Mouse (Mus musculus) kidney, embryonic 14.5 days (tissue): Measurements from ENCODE around the gene Fam98b. TPM values are rescaled to one million over a fixed set of nuclear protein-coding genes. Genes with fewer than 3 reads are reported as not detected.

Experiments
- ATAC-seq: fragments of 200-750 bp; cut with Nextera tagmentation; 2 replicates; pipeline ENCODE4 v1.8.0; 2017; ENCODE audit warnings: moderate number of reproducible peaks, mild to moderate bottlenecking, moderate TSS enrichment, moderate library complexity; ENCODE audit not compliant: low FRiP score, low TSS enrichment
- H3K27ac ChIP-seq: fragments of 300-500 bp; sonication (generic); 2 replicates; pipeline ENCODE4 v1.5.1; 2014; ENCODE audit warnings: low read depth, mild to moderate bottlenecking, low read length, moderate library complexity, mixed read lengths
- H3K27me3 ChIP-seq: fragments of 300-500 bp; sonication (generic); 2 replicates; pipeline ENCODE4 v1.6.1; 2014; ENCODE audit warnings: mild to moderate bottlenecking, low read length; ENCODE audit not compliant: control insufficient read depth, insufficient read depth
- H3K36me3 ChIP-seq: fragments of 300-500 bp; sonication (generic); 2 replicates; pipeline ENCODE4 v1.6.1; 2014; ENCODE audit warnings: low read length, mixed read lengths; ENCODE audit not compliant: control insufficient read depth, insufficient read depth
- H3K4me1 ChIP-seq: fragments of 300-500 bp; sonication (generic); 2 replicates; pipeline ENCODE4 v1.6.1; 2014; ENCODE audit warnings: low read length, mixed read lengths; ENCODE audit not compliant: control insufficient read depth, insufficient read depth
- H3K4me2 ChIP-seq: fragments of 300-500 bp; sonication (generic); replicated peaks from 2 replicates; pipeline ENCODE4 v1.6.1; 2014; ENCODE audit warnings: low read depth, mild to moderate bottlenecking, low read length
- H3K4me3 ChIP-seq: fragments of 300-500 bp; sonication (generic); 2 replicates; pipeline ENCODE4 v1.5.1; 2014; ENCODE audit warnings: mild to moderate bottlenecking, low read length
- H3K9ac ChIP-seq: fragments of 300-500 bp; sonication (generic); 2 replicates; pipeline ENCODE4 v1.6.1; 2014; ENCODE audit warnings: low read depth, mild to moderate bottlenecking, low read length, moderate library complexity
- H3K9me3 ChIP-seq: fragments of 300-500 bp; sonication (generic); 2 replicates; pipeline ENCODE4 v1.6.1; 2016; ENCODE audit warnings: low read length; ENCODE audit not compliant: control insufficient read depth
- WGBS: fragments of 180-500 bp; shearing (Covaris S2); extraction: QIAGEN DNeasy Blood & Tissue Kit; methylation state at CpG from one replicate; pipeline ENCODE4 v1.1.7; 2014; 5-methylcytosine and 5-hydroxymethylcytosine counted together
- polyA plus RNA-seq: library from polyadenylated mRNA; unstranded; fragments of >200 nt; fragmentation: Nextera tagmentation; extraction: Ambion mirVana; gene quantifications from 2 replicates; pipeline ENCODE4 v1.2.1, GENCODE M21; 2014

Gene Fam98b
- polyA plus RNA-seq = 14.5 TPM in 2 replicates

GRCm38 (mm10) chr2:117249255-117250000 lies at the start of gene Fam98b:
TSS of gene Fam98b (plus strand) at chr2:117249739.
- Histone ChIP-seq H3K4me2 (peak within 1 kb of the TSS; percentile 47), H3K9me3 (no peaks in the 10 kb centered on the region), H3K9ac (peak within 1 kb of the TSS; percentile 95), H3K27me3 (no peaks in the 10 kb centered on the region), H3K4me3 (peak within 1 kb of the TSS; percentile 94), H3K27ac (peak within 1 kb of the TSS; percentile 84), H3K4me1 (peaks cover 7% of the 10 kb centered on the region; the same call in 1 of the 2 replicates), H3K36me3 (no peaks in the 10 kb centered on the region)
- ATAC-seq = peak; percentile 97
- WGBS = under 1% methylated on average over 28 of the region's 33 CpGs

GRCm38 (mm10) chr2:117200869-117201338 lies 48.6 kb upstream of the Fam98b start:
- no peak overlapping the region for H3K27ac ChIP-seq
- 40% methylated on average over 9 of the region's 9 CpGs for WGBS

GRCm38 (mm10) chr2:117203350-117203749 lies 46.2 kb upstream of the Fam98b start:
- H3K27ac ChIP-seq = no peak overlapping the region

More at GRCm38 (mm10) chr2:117200869-117201338, 48.6 kb upstream of the Fam98b start:
- no peaks in the 10 kb centered on the region for H3K27me3 ChIP-seq
- no peaks in the 10 kb centered on the region for H3K9me3 ChIP-seq
- no peak overlapping the region for H3K9ac ChIP-seq
- H3K4me1 ChIP-seq = no peaks in the 10 kb centered on the region
- ATAC-seq = no peak
- H3K4me2 ChIP-seq = no peak overlapping the region
- no peak overlapping the region for H3K4me3 ChIP-seq
- no peaks in the 10 kb centered on the region for H3K36me3 ChIP-seq

GRCm38 (mm10) chr2:117204534-117204933 lies 45.0 kb upstream of the Fam98b start:
- Histone ChIP-seq H3K27ac (no peak overlapping the region), H3K4me3 (no peak overlapping the region), H3K27me3 (no peaks in the 10 kb centered on the region), H3K9ac (no peak overlapping the region), H3K4me1 (no peaks in the 10 kb centered on the region), H3K36me3 (no peaks in the 10 kb centered on the region), H3K9me3 (no peaks in the 10 kb centered on the region), H3K4me2 (no peak overlapping the region)
- WGBS = 70% methylated on average over 3 of the region's 3 CpGs
- ATAC-seq = no peak

More at GRCm38 (mm10) chr2:117203350-117203749, 46.2 kb upstream of the Fam98b start:
- no peaks in the 10 kb centered on the region for H3K4me1 ChIP-seq
- H3K27me3 ChIP-seq = no peaks in the 10 kb centered on the region
- H3K4me2 ChIP-seq = no peak overlapping the region
- H3K9me3 ChIP-seq = no peaks in the 10 kb centered on the region
- H3K36me3 ChIP-seq = no peaks in the 10 kb centered on the region
- no peak overlapping the region for H3K4me3 ChIP-seq
- 60% methylated on average over 5 of the region's 5 CpGs for WGBS
- H3K9ac ChIP-seq = no peak overlapping the region
- ATAC-seq = no peak

- Histone ChIP-seq H3K4me1 (no peaks in the 10 kb centered on the region), H3K27ac (no peak overlapping the region), H3K9ac (no peak overlapping the region), H3K4me3 (no peak overlapping the region), H3K36me3 (no peaks in the 10 kb centered on the region), H3K9me3 (no peaks in the 10 kb centered on the region), H3K27me3 (no peaks in the 10 kb centered on the region), H3K4me2 (no peak overlapping the region)
- WGBS = 81% methylated on average over 6 of the region's 6 CpGs
- no peak for ATAC-seq
Observed at GRCm38 (mm10) chr2:117205066-117205465, 44.5 kb upstream of the Fam98b start.

- H3K4me2 ChIP-seq = peak overlapping the region; percentile 28
- H3K4me3 ChIP-seq = 0 out of 2 replicates have a peak overlapping the region, but pooled peaks have one; percentile 1
- H3K4me1 ChIP-seq = no peaks in the 10 kb centered on the region
- 9% methylated on average over 6 of the region's 6 CpGs for WGBS
- no peaks in the 10 kb centered on the region for H3K9me3 ChIP-seq
- no peak overlapping the region for H3K27ac ChIP-seq
- H3K27me3 ChIP-seq = no peaks in the 10 kb centered on the region
- no peak overlapping the region for H3K9ac ChIP-seq
- no peaks in the 10 kb centered on the region for H3K36me3 ChIP-seq
- peak; percentile 99 for ATAC-seq
Observed at GRCm38 (mm10) chr2:117210416-117211085, 39.0 kb upstream of the Fam98b start.

GRCm38 (mm10) chr2:117216152-117216551 lies 33.4 kb upstream of the Fam98b start:
- no peak for ATAC-seq
- Histone ChIP-seq H3K4me3 (no peak overlapping the region), H3K9ac (no peak overlapping the region), H3K9me3 (no peaks in the 10 kb centered on the region), H3K27me3 (no peaks in the 10 kb centered on the region), H3K4me2 (no peak overlapping the region), H3K4me1 (no peaks in the 10 kb centered on the region), H3K36me3 (no peaks in the 10 kb centered on the region), H3K27ac (no peak overlapping the region)
- WGBS = 70% methylated on average over 2 of the region's 2 CpGs

GRCm38 (mm10) chr2:117217695-117218216 lies 31.8 kb upstream of the Fam98b start:
- Histone ChIP-seq H3K4me1 (no peaks in the 10 kb centered on the region), H3K36me3 (no peaks in the 10 kb centered on the region), H3K27me3 (no peaks in the 10 kb centered on the region), H3K4me3 (no peak overlapping the region), H3K9ac (no peak overlapping the region), H3K9me3 (no peaks in the 10 kb centered on the region), H3K27ac (no peak overlapping the region), H3K4me2 (peak overlapping the region; percentile 19; the same call in 1 of the 2 replicates)
- ATAC-seq = peak; percentile 62
- 24% methylated on average over 14 of the region's 15 CpGs for WGBS

- Histone ChIP-seq H3K4me1 (no peaks in the 10 kb centered on the region), H3K9ac (no peak overlapping the region), H3K27me3 (no peaks in the 10 kb centered on the region), H3K4me3 (no peak overlapping the region), H3K9me3 (no peaks in the 10 kb centered on the region), H3K36me3 (no peaks in the 10 kb centered on the region), H3K4me2 (no peak overlapping the region), H3K27ac (no peak overlapping the region)
- WGBS = 96% methylated on average over 4 of the region's 4 CpGs
- ATAC-seq = no peak
Observed at GRCm38 (mm10) chr2:117219536-117219935, 30.0 kb upstream of the Fam98b start.
